Mouse (Mus musculus) stomach, postnatal 0 days (tissue): Measurements from ENCODE around the gene Acin1. TPM values are rescaled to one million over a fixed set of nuclear protein-coding genes. Genes with fewer than 3 reads are reported as not detected.

Experiments used
- ATAC-seq: fragments of 200-750 bp; cut with Nextera tagmentation; 2 replicates; pipeline ENCODE4 v1.8.0; 2017; ENCODE audit not compliant: low FRiP score, low TSS enrichment
- DNase-seq: peaks from one replicate; pipeline ENCODE4 v3.0.0-alpha.2; 2016; ENCODE audit warnings: low spot score
- H3K27ac ChIP-seq: fragments of 300-500 bp; sonication (generic); replicated peaks from 2 replicates; pipeline ENCODE4 v1.5.1; 2014; ENCODE audit warnings: mild to moderate bottlenecking, control low read depth
- H3K27me3 ChIP-seq: fragments of 300-500 bp; sonication (generic); 2 replicates; pipeline ENCODE4 v1.6.1; 2014; ENCODE audit warnings: low read length; ENCODE audit not compliant: control insufficient read depth, insufficient read depth
- H3K36me3 ChIP-seq: fragments of 300-500 bp; sonication (generic); 2 replicates; pipeline ENCODE4 v1.6.1; 2014; ENCODE audit warnings: low read length, mixed read lengths; ENCODE audit not compliant: control insufficient read depth, insufficient read depth
- H3K4me1 ChIP-seq: fragments of 300-500 bp; sonication (generic); replicated peaks from 2 replicates; pipeline ENCODE4 v1.6.1; 2014; ENCODE audit warnings: antibody characterized with exemption; ENCODE audit not compliant: control insufficient read depth, insufficient read depth
- H3K4me2 ChIP-seq: fragments of 300-500 bp; sonication (generic); replicated peaks from 2 replicates; pipeline ENCODE4 v1.6.1; 2014; ENCODE audit warnings: low read depth, mild to moderate bottlenecking, control low read depth, moderate library complexity
- H3K4me3 ChIP-seq: fragments of 300-500 bp; sonication (generic); 2 replicates; pipeline ENCODE4 v1.5.1; 2014; ENCODE audit warnings: low read depth, low read length, control low read depth
- H3K9ac ChIP-seq: fragments of 300-500 bp; sonication (generic); 2 replicates; pipeline ENCODE4 v1.6.1; 2014; ENCODE audit warnings: mild to moderate bottlenecking, low read length, control low read depth, mixed read lengths
- H3K9me3 ChIP-seq: fragments of 300-500 bp; sonication (generic); 2 replicates; pipeline ENCODE4 v1.6.1; 2016; ENCODE audit warnings: low read length; ENCODE audit not compliant: control insufficient read depth
- CTCF ChIP-seq: IDR thresholded peaks from 2 replicates; pipeline ENCODE4 v1.5.1; 2016; ENCODE audit warnings: antibody characterized with exemption, low read depth, mild to moderate bottlenecking, moderate library complexity
- EP300 ChIP-seq: optimal IDR thresholded peaks from 2 replicates; pipeline ENCODE3; 2016; ENCODE audit warnings: antibody characterized with exemption
- WGBS: fragments of 180-500 bp; shearing (Covaris S2); extraction: QIAGEN DNeasy Blood & Tissue Kit; methylation state at CpG from one replicate; pipeline ENCODE4 v1.1.7; 2014; 5-methylcytosine and 5-hydroxymethylcytosine counted together
- polyA plus RNA-seq: library from polyadenylated mRNA; unstranded; fragments of >200 nt; fragmentation: Nextera tagmentation; extraction: Ambion mirVana; gene quantifications from 2 replicates; pipeline ENCODE4 v1.2.1, GENCODE M21; 2015

Acin1 gene
- polyA plus RNA-seq, 1 experiment from 2014 or later, result 46.9 TPM

DNA sequence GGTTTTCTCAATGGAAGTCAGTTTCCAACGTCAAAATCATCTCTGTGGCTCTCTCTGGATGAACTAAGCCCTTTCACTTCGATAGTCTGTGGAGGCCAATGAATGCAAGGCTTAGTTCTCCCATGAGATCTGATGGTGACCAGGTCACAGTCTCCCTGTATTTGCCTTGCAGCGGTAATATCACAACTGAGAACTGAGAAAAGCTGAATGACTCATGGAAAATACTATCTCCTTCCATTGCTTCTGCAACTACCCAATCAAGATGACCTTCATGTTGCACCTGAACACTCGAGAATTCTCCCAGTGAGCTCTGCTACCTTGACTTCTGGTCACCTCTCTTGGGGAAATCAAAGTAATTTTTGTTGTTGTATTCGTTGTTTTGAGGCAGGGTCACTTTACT lies 40.8 kb upstream of the Acin1 start:
- H3K27me3 ChIP-seq, result no peaks in the 10 kb centered on the region
- no peak for ATAC-seq
- H3K9me3 ChIP-seq, result no peaks in the 10 kb centered on the region
- TF ChIP-seq EP300 (no peak), CTCF (no peak)
- no peak overlapping the region for H3K4me2 ChIP-seq
- no peak for DNase-seq
- no peak overlapping the region for H3K9ac ChIP-seq
- no peaks in the 10 kb centered on the region for H3K4me1 ChIP-seq
- H3K27ac ChIP-seq, result no peak overlapping the region
- H3K36me3 ChIP-seq, result no peaks in the 10 kb centered on the region
- WGBS, result 60% methylated on average over 5 of the region's 5 CpGs
- no peak overlapping the region for H3K4me3 ChIP-seq

DNA sequence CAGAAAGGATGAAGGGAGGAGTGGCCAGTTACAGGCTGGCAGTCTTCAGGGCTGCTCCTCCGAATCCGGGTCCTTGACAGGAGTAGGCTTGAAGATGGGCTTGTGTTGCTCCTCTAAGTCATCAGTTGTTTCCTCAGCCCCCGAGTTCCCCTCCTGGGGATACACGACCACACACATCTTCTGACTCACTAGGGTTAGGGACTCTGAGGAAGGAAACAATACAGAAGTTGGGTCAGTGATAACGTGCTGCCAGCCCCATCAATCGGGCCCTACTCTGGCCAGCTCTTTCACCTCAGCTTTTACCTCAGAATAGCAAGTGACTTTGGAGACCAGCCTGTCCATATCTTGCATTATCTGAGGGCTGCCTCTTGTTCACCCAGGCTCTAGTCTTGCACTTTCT lies 37.3 kb upstream of the Acin1 start:
- Histone ChIP-seq H3K36me3 (no peaks in the 10 kb centered on the region), H3K27me3 (no peaks in the 10 kb centered on the region), H3K9ac (no peak overlapping the region), H3K4me1 (no peaks in the 10 kb centered on the region), H3K4me3 (no peak overlapping the region), H3K9me3 (no peaks in the 10 kb centered on the region), H3K4me2 (no peak overlapping the region), H3K27ac (no peak overlapping the region)
- WGBS, result 77% methylated on average over 6 of the region's 6 CpGs
- ATAC-seq, result no peak
- TF ChIP-seq EP300 (no peak), CTCF (no peak)
- no peak for DNase-seq

DNA sequence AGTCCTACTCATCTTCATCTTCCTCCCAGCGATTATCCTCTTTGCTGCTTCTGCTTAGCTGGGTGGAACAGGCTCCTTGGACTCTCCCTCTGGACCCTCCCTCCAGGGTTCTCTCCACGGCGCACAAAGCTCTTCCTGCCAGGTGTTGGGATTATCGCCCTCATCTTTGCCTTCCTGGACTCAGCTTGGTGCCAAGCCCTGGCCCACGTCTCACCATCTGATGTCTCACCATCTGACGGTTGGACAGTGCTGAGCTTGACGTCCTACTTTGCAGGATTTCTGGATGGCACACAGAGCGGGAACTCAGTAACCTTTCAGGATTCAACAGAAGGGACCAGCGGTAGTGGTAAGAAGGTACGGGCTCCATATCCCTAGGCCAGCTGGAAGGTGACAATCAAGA lies 35.0 kb upstream of the Acin1 start:
- 81% methylated on average over 10 of the region's 10 CpGs for WGBS
- Histone ChIP-seq H3K27me3 (no peaks in the 10 kb centered on the region), H3K27ac (no peak overlapping the region), H3K36me3 (no peaks in the 10 kb centered on the region), H3K4me2 (no peak overlapping the region), H3K4me3 (no peak overlapping the region), H3K4me1 (no peaks in the 10 kb centered on the region), H3K9ac (no peak overlapping the region), H3K9me3 (no peaks in the 10 kb centered on the region)
- no peak for TF ChIP-seq EP300
- no peak for TF ChIP-seq CTCF
- ATAC-seq (no peak), DNase-seq (no peak)

DNA sequence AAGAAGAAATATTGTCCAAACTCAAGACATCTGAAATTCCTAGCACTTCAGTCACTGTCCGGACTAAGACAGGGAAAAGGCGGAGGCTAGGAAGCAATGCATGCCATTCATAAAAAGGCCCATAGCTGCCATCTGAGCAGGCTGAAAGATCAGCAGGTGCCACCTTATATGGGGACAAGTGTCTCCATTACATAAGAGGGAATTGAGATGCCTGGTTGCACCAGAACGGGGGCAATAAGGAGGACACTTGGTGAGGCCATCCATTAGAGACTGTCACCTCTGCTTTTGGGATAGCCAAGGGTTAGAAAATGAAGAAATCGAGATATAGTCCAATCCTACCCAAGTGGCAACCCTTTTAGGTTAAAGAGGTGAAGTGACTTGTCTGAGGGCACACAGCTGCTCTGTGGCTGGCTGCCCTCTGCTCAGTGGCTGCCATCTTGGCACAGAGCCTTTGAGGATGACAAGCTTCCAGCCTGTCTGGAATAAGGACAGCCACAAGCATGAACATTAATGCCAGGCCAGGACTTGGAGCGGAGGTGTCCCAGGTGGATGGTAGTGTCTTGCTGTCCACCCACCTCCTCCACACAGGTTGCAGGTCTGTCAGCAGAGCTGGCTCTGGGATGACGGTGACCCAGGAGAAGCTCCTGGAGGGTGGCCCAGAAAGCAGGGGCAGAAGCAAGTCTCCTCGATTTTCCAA lies 34.1 kb upstream of the Acin1 start:
- Histone ChIP-seq H3K4me1 (no peaks in the 10 kb centered on the region), H3K27me3 (no peaks in the 10 kb centered on the region), H3K4me2 (no peak overlapping the region), H3K9me3 (no peaks in the 10 kb centered on the region), H3K9ac (no peak overlapping the region), H3K4me3 (no peak overlapping the region), H3K36me3 (no peaks in the 10 kb centered on the region), H3K27ac (no peak overlapping the region)
- TF ChIP-seq EP300 (no peak), CTCF (no peak)
- DNase-seq, result no peak
- no peak for ATAC-seq
- WGBS, result 86% methylated on average over 7 of the region's 7 CpGs

DNA sequence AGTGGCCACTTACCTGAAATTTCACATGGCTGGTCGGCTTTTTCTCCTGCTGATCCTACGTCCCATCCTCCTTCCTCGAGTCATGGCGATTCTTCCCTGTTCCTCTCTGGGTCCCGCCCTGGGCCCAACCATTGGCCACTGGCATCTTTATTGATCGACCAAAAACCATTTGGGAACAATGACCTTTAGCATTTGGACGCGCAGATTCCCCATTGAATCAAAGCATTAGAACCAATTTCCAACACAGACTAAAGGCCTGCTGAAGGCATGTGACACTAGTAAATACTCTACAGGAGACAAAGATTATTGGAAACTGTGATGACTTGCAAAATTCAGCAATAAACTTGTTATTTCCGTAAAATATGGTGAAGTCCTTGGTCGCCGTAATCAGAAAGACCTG lies 33.3 kb upstream of the Acin1 start:
- H3K9me3 ChIP-seq, result no peaks in the 10 kb centered on the region
- no peaks in the 10 kb centered on the region for H3K27me3 ChIP-seq
- WGBS, result 94% methylated on average over 11 of the region's 11 CpGs
- H3K4me3 ChIP-seq, result no peak overlapping the region
- no peak overlapping the region for H3K27ac ChIP-seq
- DNase-seq (no peak), ATAC-seq (no peak)
- no peaks in the 10 kb centered on the region for H3K36me3 ChIP-seq
- no peak overlapping the region for H3K9ac ChIP-seq
- TF ChIP-seq CTCF, result no peak
- H3K4me2 ChIP-seq, result no peak overlapping the region
- no peaks in the 10 kb centered on the region for H3K4me1 ChIP-seq

DNA sequence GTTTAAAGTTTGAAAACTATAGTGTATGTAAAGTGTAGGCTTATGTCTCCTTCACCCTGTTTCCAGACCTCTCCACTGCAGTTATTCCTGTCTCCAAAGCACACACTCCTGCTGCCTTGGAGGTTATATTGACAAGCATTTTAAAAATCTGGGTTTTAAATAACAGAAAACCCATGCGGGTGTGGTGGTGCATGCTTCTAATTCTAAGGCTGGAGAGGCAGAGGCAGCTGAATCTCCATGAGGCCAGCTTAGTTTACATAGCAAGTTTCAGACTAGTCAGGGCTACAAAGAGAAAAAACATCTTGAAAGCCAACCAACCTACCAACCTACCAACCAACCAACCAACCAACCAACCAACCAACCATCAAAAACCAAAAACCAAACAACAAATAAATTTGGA lies 28.7 kb upstream of the Acin1 start:
- 67% methylated on average over 1 of the region's 1 CpGs for WGBS
- TF ChIP-seq CTCF (no peak), EP300 (no peak)
- H3K36me3 ChIP-seq, result no peaks in the 10 kb centered on the region
- H3K27ac ChIP-seq, result no peak overlapping the region
- H3K4me2 ChIP-seq, result no peak overlapping the region
- H3K9me3 ChIP-seq, result no peaks in the 10 kb centered on the region
- DNase-seq (no peak), ATAC-seq (no peak)
- H3K4me3 ChIP-seq, result no peak overlapping the region
- H3K4me1 ChIP-seq, result no peaks in the 10 kb centered on the region
- H3K9ac ChIP-seq, result no peak overlapping the region
- no peaks in the 10 kb centered on the region for H3K27me3 ChIP-seq
